Mouse (Mus musculus): ENCODE measurements around the gene Stub1. TPM values are rescaled to one million over a fixed set of nuclear protein-coding genes. Genes with fewer than 3 reads are reported as not detected.

Stub1 gene
- total and polyA plus RNA-seq, 2 experiments from 2014 or later = 115 to 212 TPM

- DNase-seq (ENCODE audit: low spot score) (no peak), ATAC-seq (ENCODE audit: insufficient read depth, low read depth) (no peak)
- H3K9me3 ChIP-seq (replicated peaks; ENCODE audit: control insufficient read depth, low read length) = no peaks in the 10 kb centered on the region
- no peak overlapping the region for H3K27ac ChIP-seq (ENCODE audit: low read depth)
- peaks cover 48% of the 10 kb centered on the region for H3K36me3 ChIP-seq (replicated peaks; ENCODE audit: control insufficient read depth, insufficient read depth, low read length)
- H3K4me2 ChIP-seq (ENCODE audit: low read depth, low read length) = no peak overlapping the region
- H3K4me1 ChIP-seq (ENCODE audit: control insufficient read depth, insufficient read depth) = peaks cover 30% of the 10 kb centered on the region
- H3K4me3 ChIP-seq (ENCODE audit: low read depth, low read length) = no peak overlapping the region
- WGBS = 89% methylated on average over 6 of the region's 6 CpGs
- H3K9ac ChIP-seq (replicated peaks; ENCODE audit: low read depth, low read length) = no peak overlapping the region
- TF ChIP-seq EP300 (IDR thresholded peaks at IDR 0.05; ENCODE audit: low read depth) (no peak), CTCF (IDR thresholded peaks at IDR 0.05; ENCODE audit: low read depth) (no peak)
- H3K27me3 ChIP-seq (ENCODE audit: control insufficient read depth, insufficient read depth, low read length) = no peaks in the 10 kb centered on the region
These were observed 7.3 kb upstream of the Stub1 start for GRCm38 (mm10) chr17:25840519-25840918.

DNA sequence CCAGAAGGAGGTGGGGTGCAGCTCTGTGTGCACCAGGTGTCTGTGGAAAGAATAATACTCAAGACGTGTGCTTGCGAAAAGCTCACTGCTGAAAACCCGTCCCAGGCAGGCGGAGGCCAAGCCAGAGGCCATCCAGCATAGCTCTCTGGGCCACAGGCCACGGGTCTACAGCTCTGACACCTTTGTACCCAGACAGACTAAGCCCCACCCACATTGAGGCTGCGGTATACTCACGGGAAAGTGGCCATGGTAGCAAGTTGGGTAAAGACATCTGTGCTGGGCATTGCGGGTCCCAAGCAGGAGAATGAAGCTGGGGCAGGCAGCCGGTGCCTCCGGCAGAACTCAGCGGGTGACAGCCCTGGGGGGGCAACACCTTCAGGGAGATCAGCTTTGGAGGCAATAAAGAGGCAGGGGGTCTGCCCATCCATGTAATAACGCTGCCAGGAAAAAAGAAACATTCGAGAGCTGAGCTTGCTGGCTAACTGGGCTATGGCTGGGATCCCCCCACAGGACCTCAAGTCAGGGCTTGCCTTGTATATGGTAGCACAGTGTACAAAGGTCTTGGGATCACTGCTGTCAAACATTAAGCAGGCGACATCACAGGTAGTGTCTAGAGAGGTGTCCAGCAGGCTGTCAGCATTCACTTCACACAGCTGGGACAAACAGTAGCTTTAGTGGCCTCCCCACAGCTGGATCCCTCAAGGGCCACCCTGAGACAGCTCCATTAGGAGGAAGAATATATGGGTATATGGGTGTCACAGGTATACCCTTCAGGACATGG, 6.4 kb upstream of the Stub1 start:
- no peaks in the 10 kb centered on the region for H3K27me3 ChIP-seq (ENCODE audit: control insufficient read depth, insufficient read depth, low read length)
- no peak overlapping the region for H3K4me3 ChIP-seq (ENCODE audit: low read depth, low read length)
- H3K4me1 ChIP-seq (ENCODE audit: control insufficient read depth, insufficient read depth) = peaks cover 32% of the 10 kb centered on the region
- no peak overlapping the region for H3K27ac ChIP-seq (ENCODE audit: low read depth)
- no peaks in the 10 kb centered on the region for H3K9me3 ChIP-seq (replicated peaks; ENCODE audit: control insufficient read depth, low read length)
- TF ChIP-seq EP300 (IDR thresholded peaks at IDR 0.05; ENCODE audit: low read depth) = no peak
- TF ChIP-seq CTCF (IDR thresholded peaks at IDR 0.05; ENCODE audit: low read depth) = no peak
- H3K36me3 ChIP-seq (replicated peaks; ENCODE audit: control insufficient read depth, insufficient read depth, low read length) = peaks cover 48% of the 10 kb centered on the region
- no peak for DNase-seq (ENCODE audit: low spot score)
- no peak overlapping the region for H3K9ac ChIP-seq (replicated peaks; ENCODE audit: low read depth, low read length)
- no peak overlapping the region for H3K4me2 ChIP-seq (ENCODE audit: low read depth, low read length)
- WGBS = 82% methylated on average over 14 of the region's 14 CpGs
- ATAC-seq (ENCODE audit: insufficient read depth, low read depth) = no peak

DNA sequence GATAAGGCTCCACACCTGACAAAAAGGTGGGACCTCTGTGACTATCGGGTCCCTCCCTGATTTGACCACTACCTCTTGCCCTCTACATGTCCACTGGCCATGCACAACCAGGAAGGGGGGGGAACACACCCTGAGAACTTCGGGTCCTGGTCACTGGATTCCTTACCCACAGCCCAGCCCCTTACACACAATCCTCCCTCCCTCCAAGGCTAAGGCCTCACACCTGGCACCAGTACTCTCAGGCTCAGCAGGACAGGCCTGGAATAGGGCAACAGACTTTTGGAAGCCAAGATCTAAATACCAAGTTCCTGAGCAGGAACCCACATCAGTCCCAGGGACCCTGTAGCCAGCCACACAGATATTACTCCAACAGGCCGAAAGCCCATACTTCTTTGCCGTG, 5.7 kb upstream of the Stub1 start:
- WGBS = 79% methylated on average over 4 of the region's 4 CpGs
- Histone ChIP-seq H3K27me3 (ENCODE audit: control insufficient read depth, insufficient read depth, low read length) (no peaks in the 10 kb centered on the region), H3K9ac (replicated peaks; ENCODE audit: low read depth, low read length) (no peak overlapping the region), H3K4me1 (ENCODE audit: control insufficient read depth, insufficient read depth) (peaks cover 36% of the 10 kb centered on the region), H3K36me3 (replicated peaks; ENCODE audit: control insufficient read depth, insufficient read depth, low read length) (peaks cover 48% of the 10 kb centered on the region), H3K9me3 (replicated peaks; ENCODE audit: control insufficient read depth, low read length) (no peaks in the 10 kb centered on the region), H3K4me2 (ENCODE audit: low read depth, low read length) (no peak overlapping the region), H3K27ac (ENCODE audit: low read depth) (no peak overlapping the region), H3K4me3 (ENCODE audit: low read depth, low read length) (no peak overlapping the region)
- ATAC-seq (ENCODE audit: insufficient read depth, low read depth) (no peak), DNase-seq (ENCODE audit: low spot score) (no peak)
- no peak for TF ChIP-seq EP300 (IDR thresholded peaks at IDR 0.05; ENCODE audit: low read depth)

DNA sequence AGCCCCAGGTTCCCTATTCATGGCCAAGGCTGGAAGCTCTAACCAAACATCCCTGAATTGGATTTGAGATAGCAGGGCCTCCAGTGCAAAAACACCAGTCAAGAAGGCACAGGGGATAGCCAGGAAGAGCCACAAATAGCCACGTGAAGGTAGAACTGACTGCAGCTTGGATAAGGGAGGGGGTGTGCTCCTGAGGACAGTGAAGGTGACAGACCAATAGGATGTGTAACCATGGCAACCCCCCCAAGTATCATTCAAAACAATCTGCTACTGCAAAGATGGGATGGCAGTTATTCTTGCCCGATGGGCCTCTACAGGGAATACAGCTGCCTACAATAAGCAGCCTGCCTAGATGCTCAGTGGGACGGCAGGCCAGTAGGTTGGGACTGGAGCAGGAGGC, 4.3 kb upstream of the Stub1 start:
- peaks cover 29% of the 10 kb centered on the region for H3K4me1 ChIP-seq (ENCODE audit: control insufficient read depth, insufficient read depth)
- 32% methylated on average over 3 of the region's 3 CpGs for WGBS

DNA sequence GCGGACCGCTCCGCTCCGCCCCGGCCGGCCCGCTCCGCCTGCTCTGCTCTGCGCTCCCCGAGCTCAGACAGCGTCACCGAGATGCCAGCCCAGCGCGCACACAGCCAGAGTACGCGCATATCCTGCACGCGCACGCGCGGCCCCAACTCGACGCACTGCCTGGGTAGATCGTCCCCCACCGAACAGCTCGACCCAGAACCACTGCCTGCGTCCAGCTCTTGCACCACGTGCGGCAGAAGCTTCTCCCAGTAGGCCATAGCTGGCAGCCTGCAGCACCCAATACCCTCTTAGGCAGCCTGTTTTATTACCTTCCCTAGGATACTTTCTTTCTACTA, 3.8 kb upstream of the Stub1 start, which contains the start of gene Rhbdl1:
Gene Rhbdl1 (minus strand): TSS at position 220 of the 335 bp plus-strand sequence.
- H3K27me3 ChIP-seq (ENCODE audit: control insufficient read depth, insufficient read depth, low read length) = no peaks in the 10 kb centered on the region
- under 1% methylated on average over 29 of the region's 29 CpGs for WGBS
- peak within 1 kb of the TSS; percentile 77 for H3K27ac ChIP-seq (ENCODE audit: low read depth)
- peak within 1 kb of the TSS; percentile 86 for H3K4me2 ChIP-seq (ENCODE audit: low read depth, low read length)
- H3K9ac ChIP-seq (replicated peaks; ENCODE audit: low read depth, low read length) = peak within 1 kb of the TSS; percentile 57
- H3K36me3 ChIP-seq (replicated peaks; ENCODE audit: control insufficient read depth, insufficient read depth, low read length) = peaks cover 42% of the 10 kb centered on the region
- DNase-seq (ENCODE audit: low spot score) = peak; percentile 61
- no peak for TF ChIP-seq EP300 (IDR thresholded peaks at IDR 0.05; ENCODE audit: low read depth)
- TF ChIP-seq CTCF (IDR thresholded peaks at IDR 0.05; ENCODE audit: low read depth) = no peak
- H3K9me3 ChIP-seq (replicated peaks; ENCODE audit: control insufficient read depth, low read length) = no peaks in the 10 kb centered on the region
- H3K4me3 ChIP-seq (ENCODE audit: low read depth, low read length) = peak within 1 kb of the TSS; percentile 48
- ATAC-seq (ENCODE audit: insufficient read depth, low read depth) = peak; percentile 7
- peaks cover 31% of the 10 kb centered on the region for H3K4me1 ChIP-seq (ENCODE audit: control insufficient read depth, insufficient read depth)

More for the DNA sequence above, 4.3 kb upstream of the Stub1 start:
- no peak overlapping the region for H3K4me3 ChIP-seq (ENCODE audit: low read depth, low read length)
- no peak for TF ChIP-seq CTCF (IDR thresholded peaks at IDR 0.05; ENCODE audit: low read depth)
- TF ChIP-seq EP300 (IDR thresholded peaks at IDR 0.05; ENCODE audit: low read depth) = no peak
- H3K36me3 ChIP-seq (replicated peaks; ENCODE audit: control insufficient read depth, insufficient read depth, low read length) = peaks cover 47% of the 10 kb centered on the region
- no peak overlapping the region; the same call in 1 of the 2 replicates for H3K9ac ChIP-seq (replicated peaks; ENCODE audit: low read depth, low read length)
- DNase-seq (ENCODE audit: low spot score) = no peak
- no peak for ATAC-seq (ENCODE audit: insufficient read depth, low read depth)
- no peaks in the 10 kb centered on the region for H3K9me3 ChIP-seq (replicated peaks; ENCODE audit: control insufficient read depth, low read length)
- H3K27me3 ChIP-seq (ENCODE audit: control insufficient read depth, insufficient read depth, low read length) = no peaks in the 10 kb centered on the region
- H3K27ac ChIP-seq (ENCODE audit: low read depth) = peak overlapping the region; percentile 77
- 0 out of 2 replicates have a peak overlapping the region, but pooled peaks have one; percentile 86 for H3K4me2 ChIP-seq (ENCODE audit: low read depth, low read length)
